Comparison of ENCODE assay signal across 25 mouse cellular contexts in the genomic region with DNA sequence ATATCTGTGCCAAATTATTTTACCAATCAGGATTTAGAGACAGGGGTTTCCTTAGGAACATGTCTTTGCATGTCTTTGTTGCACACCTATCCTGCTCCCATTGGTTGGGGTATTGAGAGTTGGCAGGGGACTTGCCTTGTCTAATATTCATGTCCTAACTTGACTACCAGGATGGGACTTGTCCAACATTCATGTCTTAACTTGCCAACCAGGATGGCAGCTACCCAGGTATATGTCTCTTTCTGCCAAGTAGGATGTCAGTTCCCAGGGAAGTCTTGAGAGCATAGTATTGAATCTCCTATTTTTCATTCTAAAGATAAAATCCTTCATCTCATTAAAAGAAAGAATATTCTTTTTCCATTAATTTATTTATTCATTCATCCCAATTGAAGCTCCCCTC.
"Had no signal": no experiment of that assay in that cellular context is flagged by ENCODE, and none has a peak within 500 bp of the region (broad histone marks: within the 10 kb centered on the region; RNA-seq: fewer than 3 reads in every experiment).

No protein-coding gene starts in this region.

- H3K4me3 ChIP-seq: embryonic facial prominence, embryonic 10.5 days; embryonic facial prominence, embryonic 12.5 days; embryonic facial prominence, embryonic 13.5 days; embryonic facial prominence, embryonic 15.5 days; erythroblast, embryonic 14.5 days; forebrain, embryonic 10.5 days; forebrain, embryonic 12.5 days; forebrain, embryonic 13.5 days; forebrain, embryonic 15.5 days; gastrocnemius, adult 2 months; heart, adult 2 months; heart, embryonic 10.5 days had no signal

- H3K27ac ChIP-seq: embryonic facial prominence, embryonic 10.5 days; embryonic facial prominence, embryonic 12.5 days; embryonic facial prominence, embryonic 13.5 days; embryonic facial prominence, embryonic 15.5 days; forebrain, embryonic 10.5 days; forebrain, embryonic 12.5 days; forebrain, embryonic 13.5 days; forebrain, embryonic 15.5 days; gastrocnemius, adult 2 months; heart, adult 2 months; heart, embryonic 10.5 days had no signal

- ATAC-seq: forebrain, embryonic 13.5 days; forebrain, embryonic 14.5 days; forebrain, embryonic 15.5 days; forebrain, embryonic 16.5 days; forebrain, postnatal 0 days had no signal

- H3K9me3 ChIP-seq: embryonic facial prominence, embryonic 10.5 days; embryonic facial prominence, embryonic 12.5 days; embryonic facial prominence, embryonic 13.5 days; embryonic facial prominence, embryonic 15.5 days; forebrain, embryonic 10.5 days; forebrain, embryonic 12.5 days; forebrain, embryonic 13.5 days; forebrain, embryonic 15.5 days; heart, embryonic 10.5 days had no signal

- DNase-seq: cerebellum, adult 8-10 months; cerebellum, adult 9-10 months; cerebellum, adult 9-11 months; cerebellum, postnatal 36 days; embryo, embryonic 11 days; forebrain, postnatal 0 days; gastrocnemius, adult 2 months; gastrocnemius, postnatal 10 days; gastrocnemius, postnatal 14 days; gastrocnemius, postnatal 25 days; gastrocnemius, postnatal 36 days; heart, adult 18-20 months; heart, adult 2 months had no signal

- H3K36me3 ChIP-seq: embryonic facial prominence, embryonic 10.5 days; embryonic facial prominence, embryonic 12.5 days; embryonic facial prominence, embryonic 13.5 days; embryonic facial prominence, embryonic 15.5 days; forebrain, embryonic 10.5 days; forebrain, embryonic 12.5 days; forebrain, embryonic 15.5 days; heart, embryonic 10.5 days had no signal

- H3K27me3 ChIP-seq: embryonic facial prominence, embryonic 12.5 days; embryonic facial prominence, embryonic 13.5 days; embryonic facial prominence, embryonic 15.5 days; forebrain, embryonic 12.5 days; forebrain, embryonic 13.5 days; forebrain, embryonic 15.5 days had no signal

- H3K4me1 ChIP-seq: embryonic facial prominence, embryonic 13.5 days; embryonic facial prominence, embryonic 15.5 days; forebrain, embryonic 12.5 days had no signal

- H3K9ac ChIP-seq: embryonic facial prominence, embryonic 12.5 days; embryonic facial prominence, embryonic 13.5 days; embryonic facial prominence, embryonic 15.5 days; forebrain, embryonic 12.5 days; forebrain, embryonic 13.5 days; forebrain, embryonic 15.5 days; forebrain, postnatal 0 days had no signal
